Mouse (Mus musculus) retina, embryonic 14.5 days (tissue): ENCODE measurements at regions not wholly inside any gene's neighbourhood (a gene's known extent, or its start where the extent isn't known, plus 50 kb on each side); places are given as distances from the start of the nearest gene placed in this dataset.

Experiments used
- DNase-seq: peaks from one replicate; pipeline ENCODE4 v3.0.0-alpha.2; 2015; ENCODE audit warnings: low spot score

DNA sequence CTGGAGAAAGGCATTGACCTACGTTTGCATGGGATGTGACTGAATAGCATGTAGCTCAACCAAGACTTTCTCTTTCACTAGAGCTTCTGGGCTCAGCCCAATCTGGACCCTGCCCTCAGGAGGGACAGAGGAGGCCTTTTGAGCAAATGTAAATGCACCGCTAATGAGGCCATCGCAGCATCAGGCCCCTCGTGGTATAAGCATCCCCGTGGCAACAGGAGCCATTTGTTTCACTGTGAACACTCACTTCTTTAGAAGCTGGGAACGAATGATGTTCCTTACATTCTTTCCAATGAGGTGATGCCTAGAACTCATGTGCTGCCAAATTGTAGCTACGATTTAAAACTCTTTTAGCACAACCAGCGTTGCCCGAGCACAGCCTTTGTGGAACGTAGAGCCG, 279.0 kb upstream of the Gjb5 start:
- DNase-seq = no peak

DNA sequence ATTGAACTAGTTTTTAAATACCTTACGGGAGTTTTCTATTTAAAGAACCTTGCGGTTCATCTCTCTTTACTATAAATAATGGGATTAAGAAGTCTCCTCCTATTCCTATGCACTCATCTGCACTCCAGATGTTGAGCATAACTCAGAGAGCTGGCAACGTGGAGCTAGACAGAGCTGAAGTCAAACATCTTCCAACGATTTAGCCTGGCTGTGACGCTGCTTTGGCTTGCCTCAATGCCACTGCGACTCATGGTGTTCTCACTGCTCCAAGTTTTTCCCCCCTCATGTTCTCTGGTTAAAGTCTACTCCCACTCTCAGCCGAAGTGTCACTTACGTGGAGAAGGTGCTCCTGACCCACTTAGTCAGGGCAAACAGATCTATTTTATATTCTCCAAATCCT, 277.3 kb upstream of the Gjb5 start:
- no peak for DNase-seq

- peak; percentile 69 for DNase-seq
Measured at GRCm38 (mm10) chr4:127619870-127620269, 261.9 kb upstream of the Gjb5 start.

DNA sequence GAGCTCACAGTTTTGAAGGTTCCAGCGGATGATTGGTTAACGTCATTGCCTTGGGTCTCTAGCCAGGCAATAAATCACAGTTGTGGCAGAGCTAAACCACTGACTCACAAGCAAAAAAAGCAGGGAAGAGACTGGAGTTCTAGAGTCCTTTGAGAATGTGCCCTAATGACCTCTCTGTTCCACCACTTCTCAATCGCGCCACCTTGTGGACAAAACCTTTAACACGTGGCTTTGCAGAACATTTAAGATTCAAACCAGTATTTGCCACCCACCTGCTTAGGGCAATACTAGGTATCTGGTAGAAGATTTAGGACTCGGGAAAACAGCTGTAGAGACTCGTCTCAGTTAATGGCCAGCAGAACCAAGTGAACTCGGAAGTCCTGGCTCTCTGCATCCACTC, 254.8 kb upstream of the Gjb5 start:
- peak; percentile 59 for DNase-seq

GRCm38 (mm10) chr4:127600919-127601318, 242.9 kb upstream of the Gjb5 start:
- peak; percentile 10 for DNase-seq

DNA sequence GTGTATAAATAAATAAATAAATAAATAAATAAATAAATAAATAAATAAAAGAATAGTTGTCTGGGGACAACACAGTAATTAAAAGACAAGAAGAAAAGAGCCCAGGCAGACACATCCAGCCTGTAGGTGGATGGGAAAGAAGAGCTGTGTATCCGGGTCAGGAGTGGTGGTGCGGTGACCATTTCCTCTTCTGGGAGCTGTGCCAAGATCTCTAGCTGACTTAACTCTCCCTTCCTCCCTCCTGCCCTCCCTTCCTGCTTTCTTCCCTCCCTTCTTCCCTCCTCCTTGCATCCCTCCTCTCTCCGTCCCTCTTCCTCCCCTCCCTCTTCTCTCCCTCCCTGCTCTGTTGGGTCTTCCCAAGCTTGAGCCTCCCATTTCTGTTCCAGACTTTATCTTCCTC, 240.6 kb upstream of the Gjb5 start:
- no peak for DNase-seq

DNA sequence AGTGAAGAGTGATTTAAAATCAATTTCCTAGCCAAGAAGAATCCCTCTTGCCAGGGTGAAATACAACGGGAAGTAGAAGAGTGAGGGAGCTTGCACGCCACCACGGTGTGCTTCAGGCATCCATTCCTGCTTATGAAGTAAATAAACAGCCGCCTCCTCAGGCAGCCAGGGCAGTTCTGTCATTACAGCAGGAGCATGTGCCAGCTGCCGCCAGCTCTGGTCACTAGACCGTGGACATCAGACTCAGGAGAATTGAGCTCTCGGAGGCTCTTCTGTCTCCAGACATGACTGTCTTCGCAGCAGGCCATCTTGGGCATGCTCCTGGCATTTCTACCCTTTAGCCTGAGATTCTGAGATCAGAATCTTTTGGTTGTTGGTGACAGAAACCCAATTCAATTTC, 236.1 kb upstream of the Gjb5 start:
- DNase-seq = peak; percentile 42

DNA sequence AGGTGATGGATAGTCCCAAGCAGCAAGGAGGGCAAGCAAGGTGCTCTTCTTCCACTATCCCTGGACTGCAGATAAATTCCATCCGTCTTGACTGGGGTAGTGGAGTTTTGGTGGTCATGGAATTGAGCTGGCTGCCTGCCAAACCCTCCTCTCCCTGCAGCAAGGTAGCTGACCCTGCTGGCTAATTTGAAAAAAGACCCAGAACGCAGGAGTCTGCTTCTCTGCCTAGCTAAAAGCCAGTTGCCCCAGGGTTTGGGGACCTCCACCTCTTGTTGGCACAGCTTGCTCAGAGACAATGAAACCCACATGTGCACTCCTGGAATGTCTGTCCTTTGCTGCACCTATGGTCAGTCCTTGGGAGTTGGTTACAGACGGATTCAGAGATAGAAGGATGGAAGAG, 233.6 kb upstream of the Gjb5 start:
- no peak for DNase-seq

DNA sequence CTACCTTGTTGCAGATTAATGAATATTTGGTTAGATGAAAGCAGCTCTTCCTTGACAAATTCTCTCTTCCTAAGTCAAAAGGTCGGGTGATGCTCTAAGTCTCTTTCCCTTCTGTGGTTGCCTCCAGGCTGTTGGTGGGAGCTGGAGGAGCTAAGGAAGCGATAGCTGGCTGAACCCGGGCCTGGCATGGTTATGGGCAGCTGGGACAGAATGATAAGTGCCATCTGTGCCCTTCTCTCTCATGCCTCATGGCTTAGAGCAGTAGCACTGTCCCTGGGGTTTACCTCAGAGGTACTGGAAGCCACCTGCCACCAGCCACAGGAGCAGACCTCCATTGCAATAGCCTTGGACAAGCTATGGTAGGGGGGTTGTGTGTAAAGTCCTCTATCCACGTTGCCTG, 228.8 kb upstream of the Gjb5 start:
- no peak for DNase-seq

- DNase-seq = no peak
Measured at GRCm38 (mm10) chr4:127576521-127576920, 218.5 kb upstream of the Gjb5 start.

DNA sequence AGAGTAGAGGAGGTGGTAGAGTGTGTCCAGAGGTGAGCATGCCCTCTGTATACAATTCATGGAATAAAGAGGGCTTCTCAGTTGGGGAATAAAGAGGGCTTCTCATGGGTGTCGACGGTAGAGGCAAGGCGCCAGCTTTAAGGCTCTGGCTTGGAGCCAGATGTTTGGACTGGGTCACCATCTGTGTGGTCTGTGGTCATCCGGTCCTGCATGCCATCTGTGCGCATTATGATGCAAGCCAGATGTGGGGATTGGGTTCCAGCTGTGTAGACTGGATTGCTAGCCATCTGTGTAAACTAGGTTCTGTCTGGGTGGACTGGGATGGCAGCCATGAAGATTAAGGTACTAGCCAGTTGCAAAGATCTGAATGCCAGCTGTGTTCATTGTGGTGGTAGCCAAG, 204.6 kb upstream of the Gjb5 start:
- no peak for DNase-seq

DNA sequence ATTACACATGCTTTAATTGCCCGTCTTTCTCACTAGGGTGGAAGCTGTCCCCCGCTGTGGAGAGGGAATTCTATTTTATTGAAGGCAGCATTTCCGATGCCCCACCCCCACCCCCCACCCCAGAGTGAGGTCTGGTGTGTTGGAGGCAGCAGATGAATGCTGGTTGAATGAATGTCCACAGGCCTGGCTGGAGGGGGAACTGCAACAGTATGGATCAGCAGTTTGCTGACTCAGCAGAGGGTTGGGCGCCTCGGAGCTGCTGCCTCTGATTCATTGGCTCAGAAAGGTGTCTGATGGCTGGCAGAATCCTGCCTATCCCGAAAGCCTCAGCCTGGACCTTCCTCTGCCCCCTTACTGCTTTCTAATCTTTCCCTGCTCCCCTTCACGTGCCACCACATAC, 200.6 kb upstream of the Gjb5 start:
- peak; percentile 25 for DNase-seq

DNA sequence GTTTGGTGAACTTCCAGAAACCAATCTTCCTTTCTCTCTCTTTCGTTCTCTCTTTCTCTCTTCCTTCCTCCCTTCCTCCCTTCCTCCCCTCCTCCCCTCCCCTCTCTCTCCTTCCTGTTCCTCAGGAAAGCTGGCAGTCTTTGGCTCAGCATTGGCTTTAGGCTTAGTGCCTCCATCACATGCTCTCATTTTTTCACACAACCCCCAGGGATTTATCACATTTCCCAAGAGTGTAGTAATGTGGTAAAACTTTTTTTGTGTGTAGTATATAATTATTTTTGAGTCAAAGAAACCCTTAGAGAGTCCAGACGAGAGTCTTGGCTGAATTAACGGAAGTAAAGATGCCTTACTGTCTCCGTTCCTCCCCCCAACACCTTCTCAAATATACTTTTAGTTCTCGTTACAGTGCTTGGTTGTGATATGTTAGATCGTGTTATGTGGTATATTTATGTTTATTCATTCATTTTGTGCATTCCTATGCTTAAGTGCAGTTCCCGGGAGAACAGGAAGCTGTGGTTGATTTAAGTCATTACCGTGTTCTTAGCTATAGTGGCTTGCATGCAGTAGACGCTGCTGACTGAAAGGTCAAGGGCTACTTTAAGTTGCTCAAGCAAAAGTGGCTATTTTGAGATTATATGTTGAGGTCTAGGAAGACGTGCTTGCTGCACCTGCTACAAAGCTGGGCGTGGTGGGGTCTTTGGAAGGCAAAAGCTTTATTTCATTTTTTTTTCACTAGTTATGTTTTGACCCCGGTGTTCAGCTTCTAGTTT, 194.7 kb upstream of the Gjb5 start:
- no peak for DNase-seq

- DNase-seq = peak; percentile 27
Measured at GRCm38 (mm10) chr4:127549581-127549980, 191.6 kb upstream of the Gjb5 start.

DNA sequence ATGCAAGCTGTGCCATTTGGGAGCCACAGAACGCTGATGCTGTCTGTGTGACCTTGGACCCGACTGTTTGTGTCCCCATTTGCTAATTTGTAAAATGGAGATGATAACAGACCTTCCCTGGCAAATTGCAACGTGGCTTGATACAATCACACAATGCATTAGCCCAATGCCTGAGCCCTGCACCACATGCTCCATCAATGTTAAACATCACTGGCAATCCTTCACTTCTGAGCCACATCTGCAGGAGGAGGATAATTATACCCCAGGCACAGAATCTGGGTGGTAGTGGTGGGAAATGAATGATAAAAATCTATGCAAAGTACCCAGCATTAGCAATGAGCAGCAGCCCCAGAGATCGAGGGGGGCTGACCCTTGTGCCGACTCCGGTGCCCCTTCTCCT, 191.0 kb upstream of the Gjb5 start:
- peak; percentile 20 for DNase-seq

DNA sequence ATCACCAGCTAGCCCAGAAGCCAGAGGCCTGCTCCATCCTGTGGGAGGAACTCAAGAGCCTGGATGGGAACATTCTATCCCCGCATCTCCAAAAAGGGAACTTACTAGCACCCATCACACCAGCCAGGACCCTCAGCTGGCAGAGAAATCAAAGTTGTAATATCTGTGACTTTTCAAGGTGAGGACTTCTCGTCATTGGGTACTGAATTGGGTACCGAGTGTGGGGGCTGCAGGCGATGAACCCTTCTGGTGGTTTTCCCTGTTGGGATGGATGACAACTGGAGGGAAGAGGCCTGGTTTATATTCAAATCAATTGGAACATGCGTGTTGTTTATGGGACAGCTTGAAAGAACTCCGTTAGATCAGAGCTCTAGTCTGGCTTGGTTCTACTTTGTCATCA, 187.1 kb upstream of the Gjb5 start:
- DNase-seq = no peak

DNA sequence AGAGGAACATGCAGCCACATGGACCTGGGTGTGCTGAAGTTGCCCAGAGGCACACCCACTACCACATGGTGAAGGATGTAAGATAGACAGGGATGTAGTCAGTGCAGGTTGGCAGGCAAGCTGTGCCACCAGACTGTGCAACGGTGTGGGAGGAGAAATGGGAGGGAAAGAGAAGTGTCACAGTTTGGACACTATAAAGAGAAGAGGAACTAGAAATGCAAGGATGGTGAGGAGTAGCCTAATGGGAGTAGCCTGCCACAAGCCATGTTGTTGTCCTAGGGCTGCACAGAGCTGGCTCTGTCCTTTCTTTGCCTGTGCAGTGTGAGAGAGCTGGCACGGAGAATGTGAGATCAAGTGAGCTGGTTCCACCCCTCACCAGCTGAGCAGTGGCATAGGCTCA, 185.3 kb upstream of the Gjb5 start:
- DNase-seq = no peak

DNA sequence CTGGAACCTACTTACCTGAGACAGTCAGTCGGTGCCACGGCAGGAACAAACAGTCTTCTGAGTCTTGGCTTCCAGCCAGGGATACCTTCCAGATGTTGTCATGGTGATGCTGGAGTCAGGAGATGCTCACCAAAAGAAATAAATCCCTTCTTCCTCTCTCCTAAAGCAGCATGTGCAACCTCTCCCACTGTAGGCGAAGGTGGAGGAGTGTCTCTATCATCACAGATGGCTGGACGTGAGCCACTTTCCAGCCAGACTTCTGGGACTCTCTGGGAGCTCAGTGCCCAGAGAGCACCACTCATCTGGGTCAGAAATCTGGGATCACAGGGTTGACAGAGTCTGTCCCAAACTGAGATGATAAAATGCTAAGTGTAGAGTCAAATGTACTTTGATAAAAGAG, 184.8 kb upstream of the Gjb5 start:
- no peak for DNase-seq

- no peak for DNase-seq
Measured at GRCm38 (mm10) chr4:127536952-127537351, 179.0 kb upstream of the Gjb5 start.

GRCm38 (mm10) chr4:127535630-127536029, 177.6 kb upstream of the Gjb5 start:
- no peak for DNase-seq

GRCm38 (mm10) chr4:127534411-127534810, 176.4 kb upstream of the Gjb5 start:
- DNase-seq = no peak

DNA sequence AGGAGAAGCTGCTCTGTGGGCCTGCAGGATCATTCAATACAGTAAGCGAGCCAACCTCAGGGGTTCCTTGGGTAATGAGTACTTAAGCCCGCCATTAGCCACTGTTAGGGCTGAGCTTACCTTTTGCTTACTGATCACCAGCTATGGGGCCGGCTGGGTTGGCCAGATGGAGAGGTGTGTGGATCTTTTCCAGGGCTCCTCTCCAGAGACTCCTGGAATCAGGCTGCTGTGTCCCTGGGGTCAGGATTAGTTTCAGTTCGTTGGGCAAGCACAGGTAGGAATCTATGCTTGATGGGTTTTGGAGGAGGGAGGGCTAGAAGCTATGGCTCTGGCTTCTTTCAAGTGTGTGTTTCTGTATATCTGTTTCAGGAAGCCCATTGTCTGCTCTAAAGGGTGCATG, 175.7 kb upstream of the Gjb5 start:
- DNase-seq = no peak

DNA sequence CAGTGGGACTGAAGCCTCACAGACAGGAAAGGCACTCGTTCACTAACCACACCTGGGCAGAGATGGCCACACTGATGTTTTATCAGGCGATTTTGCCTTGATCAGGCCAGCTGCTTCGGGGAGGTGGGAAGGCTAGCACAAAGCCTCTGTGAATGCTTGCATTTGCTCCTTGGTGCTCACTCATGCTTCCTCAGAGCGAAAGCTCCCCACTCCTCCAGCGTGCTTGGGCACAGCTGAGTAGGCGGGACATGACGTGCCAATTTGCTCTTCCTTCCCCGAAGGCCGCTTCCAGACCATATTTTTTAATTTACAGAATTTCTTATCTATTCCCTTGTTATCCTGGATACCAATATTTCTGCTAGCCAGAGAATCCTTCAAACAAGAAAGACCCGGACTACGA, 172.8 kb upstream of the Gjb5 start:
- DNase-seq = no peak

GRCm38 (mm10) chr4:127522151-127522550, 164.2 kb upstream of the Gjb5 start:
- no peak for DNase-seq

- peak; percentile 30 for DNase-seq
Measured at GRCm38 (mm10) chr4:127517978-127518377, 160.0 kb upstream of the Gjb5 start.
